Mouse (Mus musculus): ENCODE data around the gene Hoxd9. TPM values are rescaled to one million over a fixed set of nuclear protein-coding genes. Genes with fewer than 3 reads are reported as not detected.

Hoxd9 gene
- 0.52 and 0.75 TPM in 2 replicates for polyA plus RNA-seq (2011; ENCODE audit: insufficient read depth, insufficient read length, low read depth, missing spikeins)

- H3K4me1 ChIP-seq (ENCODE audit: control insufficient read depth, insufficient read depth, low read length): no peaks in the 10 kb centered on the region
- no peak for TF ChIP-seq POLR2A (IDR thresholded peaks at IDR 0.05; ENCODE audit: insufficient read depth, low read length)
- TF ChIP-seq EP300 (IDR thresholded peaks at IDR 0.05; ENCODE audit: insufficient read depth, low read depth, low read length): no peak
- no peak for TF ChIP-seq CTCF (IDR thresholded peaks at IDR 0.05; ENCODE audit: low read depth, low read length)
- no peaks in the 10 kb centered on the region for H3K36me3 ChIP-seq (ENCODE audit: control insufficient read depth, insufficient read depth, low read length, poor library complexity, severe bottlenecking)
- no peak within 1 kb of the TSS for H3K27ac ChIP-seq (ENCODE audit: insufficient read depth, low read length)
- peak within 1 kb of the TSS; percentile 59 for H3K9ac ChIP-seq (ENCODE audit: low read depth, poor library complexity, severe bottlenecking)
- peaks cover 60% of the 10 kb centered on the region for H3K27me3 ChIP-seq (ENCODE audit: control insufficient read depth, insufficient read depth, low read length, poor library complexity, severe bottlenecking)
- peak within 1 kb of the TSS; percentile 54 for H3K4me3 ChIP-seq (ENCODE audit: low read depth, low read length)
- H3K9me3 ChIP-seq (replicated peaks; ENCODE audit: control insufficient read depth, insufficient read depth, low read length, poor library complexity, severe bottlenecking): no peaks in the 10 kb centered on the region
Measured at GRCm38 (mm10) chr2:74697567-74698121, at the start of gene Hoxd9. TSS of gene Hoxd9 (plus strand) at chr2:74697727.

- Histone ChIP-seq H3K36me3 (ENCODE audit: control insufficient read depth, insufficient read depth, low read length, poor library complexity, severe bottlenecking) (no peaks in the 10 kb centered on the region), H3K9ac (ENCODE audit: low read depth, poor library complexity, severe bottlenecking) (no peak overlapping the region), H3K4me1 (ENCODE audit: control insufficient read depth, insufficient read depth, low read length) (no peaks in the 10 kb centered on the region), H3K4me3 (ENCODE audit: low read depth, low read length) (no peak overlapping the region), H3K9me3 (replicated peaks; ENCODE audit: control insufficient read depth, insufficient read depth, low read length, poor library complexity, severe bottlenecking) (no peaks in the 10 kb centered on the region), H3K27ac (ENCODE audit: insufficient read depth, low read length) (no peak overlapping the region), H3K27me3 (ENCODE audit: control insufficient read depth, insufficient read depth, low read length, poor library complexity, severe bottlenecking) (peaks cover 38% of the 10 kb centered on the region)
- TF ChIP-seq CTCF (IDR thresholded peaks at IDR 0.05; ENCODE audit: low read depth, low read length): no peak
- TF ChIP-seq POLR2A (IDR thresholded peaks at IDR 0.05; ENCODE audit: insufficient read depth, low read length): no peak
- no peak for TF ChIP-seq EP300 (IDR thresholded peaks at IDR 0.05; ENCODE audit: insufficient read depth, low read depth, low read length)
Measured at GRCm38 (mm10) chr2:74652996-74653340, 44.6 kb upstream of the Hoxd9 start.

- Histone ChIP-seq H3K27me3 (ENCODE audit: control insufficient read depth, insufficient read depth, low read length, poor library complexity, severe bottlenecking) (peaks cover 43% of the 10 kb centered on the region), H3K36me3 (ENCODE audit: control insufficient read depth, insufficient read depth, low read length, poor library complexity, severe bottlenecking) (no peaks in the 10 kb centered on the region), H3K9ac (ENCODE audit: low read depth, poor library complexity, severe bottlenecking) (no peak overlapping the region), H3K27ac (ENCODE audit: insufficient read depth, low read length) (no peak overlapping the region), H3K9me3 (replicated peaks; ENCODE audit: control insufficient read depth, insufficient read depth, low read length, poor library complexity, severe bottlenecking) (no peaks in the 10 kb centered on the region), H3K4me1 (ENCODE audit: control insufficient read depth, insufficient read depth, low read length) (no peaks in the 10 kb centered on the region), H3K4me3 (ENCODE audit: low read depth, low read length) (no peak overlapping the region)
- TF ChIP-seq EP300 (IDR thresholded peaks at IDR 0.05; ENCODE audit: insufficient read depth, low read depth, low read length) (no peak), POLR2A (IDR thresholded peaks at IDR 0.05; ENCODE audit: insufficient read depth, low read length) (no peak), CTCF (IDR thresholded peaks at IDR 0.05; ENCODE audit: low read depth, low read length) (no peak)
Measured at GRCm38 (mm10) chr2:74653781-74654535, 43.6 kb upstream of the Hoxd9 start.

GRCm38 (mm10) chr2:74654743-74655419 is 42.6 kb upstream of the Hoxd9 start:
- TF ChIP-seq CTCF (IDR thresholded peaks at IDR 0.05; ENCODE audit: low read depth, low read length) (no peak), EP300 (IDR thresholded peaks at IDR 0.05; ENCODE audit: insufficient read depth, low read depth, low read length) (no peak), POLR2A (IDR thresholded peaks at IDR 0.05; ENCODE audit: insufficient read depth, low read length) (no peak)
- Histone ChIP-seq H3K9me3 (replicated peaks; ENCODE audit: control insufficient read depth, insufficient read depth, low read length, poor library complexity, severe bottlenecking) (no peaks in the 10 kb centered on the region), H3K27ac (ENCODE audit: insufficient read depth, low read length) (no peak overlapping the region), H3K9ac (ENCODE audit: low read depth, poor library complexity, severe bottlenecking) (no peak overlapping the region), H3K27me3 (ENCODE audit: control insufficient read depth, insufficient read depth, low read length, poor library complexity, severe bottlenecking) (peaks cover 50% of the 10 kb centered on the region), H3K4me3 (ENCODE audit: low read depth, low read length) (no peak overlapping the region), H3K36me3 (ENCODE audit: control insufficient read depth, insufficient read depth, low read length, poor library complexity, severe bottlenecking) (no peaks in the 10 kb centered on the region), H3K4me1 (ENCODE audit: control insufficient read depth, insufficient read depth, low read length) (no peaks in the 10 kb centered on the region)

GRCm38 (mm10) chr2:74655420-74655781 is 42.1 kb upstream of the Hoxd9 start:
- Histone ChIP-seq H3K9me3 (replicated peaks; ENCODE audit: control insufficient read depth, insufficient read depth, low read length, poor library complexity, severe bottlenecking) (no peaks in the 10 kb centered on the region), H3K4me3 (ENCODE audit: low read depth, low read length) (peak overlapping the region; percentile 39; the same call in 1 of the 2 replicates), H3K4me1 (ENCODE audit: control insufficient read depth, insufficient read depth, low read length) (no peaks in the 10 kb centered on the region), H3K27me3 (ENCODE audit: control insufficient read depth, insufficient read depth, low read length, poor library complexity, severe bottlenecking) (peaks cover 49% of the 10 kb centered on the region), H3K9ac (ENCODE audit: low read depth, poor library complexity, severe bottlenecking) (peak overlapping the region; percentile 8; the same call in 1 of the 2 replicates), H3K36me3 (ENCODE audit: control insufficient read depth, insufficient read depth, low read length, poor library complexity, severe bottlenecking) (no peaks in the 10 kb centered on the region), H3K27ac (ENCODE audit: insufficient read depth, low read length) (no peak overlapping the region)
- TF ChIP-seq CTCF (IDR thresholded peaks at IDR 0.05; ENCODE audit: low read depth, low read length) (peak; percentile 44), EP300 (IDR thresholded peaks at IDR 0.05; ENCODE audit: insufficient read depth, low read depth, low read length) (no peak)

All from ES-Bruce4 (cell line).